ENCODE assay signal across 8 mouse cellular contexts in genomic region chr16:16357908-16358307, GRCm38 (mm10). TPM values are rescaled to one million over a fixed set of nuclear protein-coding genes. Genes with fewer than 3 reads are reported as not detected.
DNase-seq lines count a peak whose midpoint lies in the region; ATAC-seq lines count a peak whose summit lies in the region.

No protein-coding gene starts in this region.

- no peaks in the 10 kb centered on the region for H3K36me3 ChIP-seq in kidney, embryonic 14.5 days (ENCODE audit: control insufficient read depth, insufficient read depth, low read length)
- H3K36me3 ChIP-seq in forebrain, embryonic 16.5 days (ENCODE audit: control insufficient read depth, insufficient read depth), result no peaks in the 10 kb centered on the region; the same call in 1 of the 2 replicates
- H3K36me3 ChIP-seq in limb, embryonic 13.5 days, result peaks cover 3% of the 10 kb centered on the region
- no peaks in the 10 kb centered on the region for H3K36me3 ChIP-seq in neural tube, embryonic 14.5 days (ENCODE audit: control insufficient read depth, insufficient read depth, low read length)

- peak overlapping the region; percentile 70 for H3K4me3 ChIP-seq in kidney, embryonic 14.5 days (ENCODE audit: low read length)
- H3K4me3 ChIP-seq in forebrain, embryonic 16.5 days (replicated peaks; ENCODE audit: low read length), result peak overlapping the region; percentile 99
- H3K4me3 ChIP-seq in limb, embryonic 13.5 days, result peak overlapping the region; percentile 96
- peak overlapping the region; percentile 93 for H3K4me3 ChIP-seq in neural tube, embryonic 14.5 days (ENCODE audit: low read depth, low read length)

- no peaks in the 10 kb centered on the region; the same call in 1 of the 2 replicates for H3K9me3 ChIP-seq in kidney, embryonic 14.5 days (ENCODE audit: control insufficient read depth, low read length)
- H3K9me3 ChIP-seq in forebrain, embryonic 16.5 days (ENCODE audit: control insufficient read depth, low read length), result peaks cover under 1% of the 10 kb centered on the region
- 0 out of 2 replicates have a peak, but pooled peaks cover under 1% of the 10 kb centered on the region for H3K9me3 ChIP-seq in limb, embryonic 13.5 days
- no peaks in the 10 kb centered on the region for H3K9me3 ChIP-seq in neural tube, embryonic 14.5 days (ENCODE audit: control insufficient read depth, low read length)

- WGBS in kidney, embryonic 14.5 days, result 8% methylated on average over 6 of the region's 6 CpGs
- WGBS in forebrain, embryonic 16.5 days, result 8% methylated on average over 6 of the region's 6 CpGs
- WGBS in limb, embryonic 13.5 days, result 13% methylated on average over 6 of the region's 6 CpGs
- 3% methylated on average over 6 of the region's 6 CpGs for WGBS in neural tube, embryonic 14.5 days

- ATAC-seq in kidney, embryonic 14.5 days (ENCODE audit: low FRiP score, low TSS enrichment), result no peak
- ATAC-seq in forebrain, embryonic 16.5 days, result no peak
- no peak for ATAC-seq in limb, embryonic 13.5 days (ENCODE audit: low FRiP score, low read depth)
- ATAC-seq in neural tube, embryonic 14.5 days (ENCODE audit: low read depth), result no peak

- no peaks in the 10 kb centered on the region for H3K27me3 ChIP-seq in kidney, embryonic 14.5 days (ENCODE audit: control insufficient read depth, insufficient read depth, low read length)
- H3K27me3 ChIP-seq in forebrain, embryonic 16.5 days (replicated peaks; ENCODE audit: control insufficient read depth, insufficient read depth, low read length), result no peaks in the 10 kb centered on the region
- no peaks in the 10 kb centered on the region for H3K27me3 ChIP-seq in limb, embryonic 13.5 days
- H3K27me3 ChIP-seq in neural tube, embryonic 14.5 days (ENCODE audit: control insufficient read depth, insufficient read depth, low read length), result no peaks in the 10 kb centered on the region

- DNase-seq in kidney, postnatal 14 days, result no peak
- DNase-seq in adipocyte (ENCODE audit: low spot score), result peak; percentile 47
- no peak for DNase-seq in layer of hippocampus, adult 8-10 months (ENCODE audit: low spot score in 2 of 2)
- DNase-seq in left cerebral cortex, adult 8-10 months (ENCODE audit: low spot score in 2 of 2), result no peak

- peak overlapping the region; percentile 80 for H3K9ac ChIP-seq in kidney, embryonic 14.5 days (ENCODE audit: low read depth, low read length)
- peak overlapping the region; percentile 96 for H3K9ac ChIP-seq in forebrain, embryonic 16.5 days (replicated peaks; ENCODE audit: low read depth, low read length)
- H3K9ac ChIP-seq in limb, embryonic 13.5 days, result peak overlapping the region; percentile 92
- peak overlapping the region; percentile 91 for H3K9ac ChIP-seq in neural tube, embryonic 14.5 days (replicated peaks; ENCODE audit: low read depth, low read length)

- H3K4me2 ChIP-seq in kidney, embryonic 14.5 days (replicated peaks; ENCODE audit: low read depth, low read length), result peak overlapping the region; percentile 68
- H3K4me2 ChIP-seq in forebrain, embryonic 16.5 days (ENCODE audit: low read length), result peak overlapping the region; percentile 78
- peak overlapping the region; percentile 71 for H3K4me2 ChIP-seq in limb, embryonic 13.5 days (replicated peaks)
- H3K4me2 ChIP-seq in neural tube, embryonic 14.5 days (ENCODE audit: low read depth, low read length), result peak overlapping the region; percentile 63

- H3K4me1 ChIP-seq in kidney, embryonic 14.5 days (ENCODE audit: control insufficient read depth, insufficient read depth, low read length), result peaks cover 7% of the 10 kb centered on the region
- peaks cover 7% of the 10 kb centered on the region for H3K4me1 ChIP-seq in forebrain, embryonic 16.5 days (replicated peaks; ENCODE audit: control insufficient read depth, insufficient read depth, low read length)
- H3K4me1 ChIP-seq in limb, embryonic 13.5 days, result peaks cover 8% of the 10 kb centered on the region
- peaks cover 3% of the 10 kb centered on the region; the same call in 1 of the 2 replicates for H3K4me1 ChIP-seq in neural tube, embryonic 14.5 days (ENCODE audit: control insufficient read depth, insufficient read depth, low read length)

- peak overlapping the region; percentile 83; the same call in 1 of the 2 replicates for H3K27ac ChIP-seq in kidney, embryonic 14.5 days (ENCODE audit: low read depth, low read length)
- H3K27ac ChIP-seq in forebrain, embryonic 16.5 days (ENCODE audit: low read length), result no peak overlapping the region; the same call in 1 of the 2 replicates
- H3K27ac ChIP-seq in limb, embryonic 13.5 days, result no peak overlapping the region
- H3K27ac ChIP-seq in neural tube, embryonic 14.5 days (ENCODE audit: low read depth, low read length), result no peak overlapping the region

RNA-seq across cellular contexts. Expression of gene Dnm1l, which starts 0.9 kb away (rescaled TPM):
- 53.6 and 61.9 TPM in 2 replicates for polyA plus RNA-seq in kidney, embryonic 14.5 days (2014; fragmentation: Nextera tagmentation; extraction: Ambion mirVana)
- 101 and 102 TPM in 2 replicates for polyA plus RNA-seq in forebrain, embryonic 16.5 days (2015; fragmentation: Nextera tagmentation; extraction: Ambion mirVana)
- 54.5 and 58.2 TPM in 2 replicates for polyA plus RNA-seq in limb, embryonic 13.5 days (2015; fragmentation: Nextera tagmentation; extraction: Ambion mirVana)
- polyA plus RNA-seq in neural tube, embryonic 14.5 days (2014; fragmentation: Nextera tagmentation; extraction: Ambion mirVana), result 116 and 117 TPM in 2 replicates
- total RNA-seq in layer of hippocampus, adult 8-10 months (2022), result 100 to 1,000 TPM; 189 to 210 (median 201) TPM
- total RNA-seq in left cerebral cortex, adult 8-10 months (2022), result 100 to 1,000 TPM; 198 to 201 (median 198) TPM

RNA-seq across cellular contexts. Expression of gene Yars2, which starts 55.1 kb away (rescaled TPM):
- 46.0 and 52.0 TPM in 2 replicates for polyA plus RNA-seq in kidney, embryonic 14.5 days (2014; fragmentation: Nextera tagmentation; extraction: Ambion mirVana)
- polyA plus RNA-seq in forebrain, embryonic 16.5 days (2015; fragmentation: Nextera tagmentation; extraction: Ambion mirVana), result 26.2 and 27.1 TPM in 2 replicates
- polyA plus RNA-seq in limb, embryonic 13.5 days (2015; fragmentation: Nextera tagmentation; extraction: Ambion mirVana), result 35.8 and 36.1 TPM in 2 replicates
- polyA plus RNA-seq in neural tube, embryonic 14.5 days (2014; fragmentation: Nextera tagmentation; extraction: Ambion mirVana), result 27.0 and 30.5 TPM in 2 replicates
- 10 to 100 TPM; 21.1 to 24.5 (median 21.3) TPM for total RNA-seq in layer of hippocampus, adult 8-10 months (2022)
- total RNA-seq in left cerebral cortex, adult 8-10 months (2022), result 10 to 100 TPM; 19.1 to 23.4 (median 21.6) TPM
